ENCODE assay signal across 22 mouse cellular contexts in the genomic region with DNA sequence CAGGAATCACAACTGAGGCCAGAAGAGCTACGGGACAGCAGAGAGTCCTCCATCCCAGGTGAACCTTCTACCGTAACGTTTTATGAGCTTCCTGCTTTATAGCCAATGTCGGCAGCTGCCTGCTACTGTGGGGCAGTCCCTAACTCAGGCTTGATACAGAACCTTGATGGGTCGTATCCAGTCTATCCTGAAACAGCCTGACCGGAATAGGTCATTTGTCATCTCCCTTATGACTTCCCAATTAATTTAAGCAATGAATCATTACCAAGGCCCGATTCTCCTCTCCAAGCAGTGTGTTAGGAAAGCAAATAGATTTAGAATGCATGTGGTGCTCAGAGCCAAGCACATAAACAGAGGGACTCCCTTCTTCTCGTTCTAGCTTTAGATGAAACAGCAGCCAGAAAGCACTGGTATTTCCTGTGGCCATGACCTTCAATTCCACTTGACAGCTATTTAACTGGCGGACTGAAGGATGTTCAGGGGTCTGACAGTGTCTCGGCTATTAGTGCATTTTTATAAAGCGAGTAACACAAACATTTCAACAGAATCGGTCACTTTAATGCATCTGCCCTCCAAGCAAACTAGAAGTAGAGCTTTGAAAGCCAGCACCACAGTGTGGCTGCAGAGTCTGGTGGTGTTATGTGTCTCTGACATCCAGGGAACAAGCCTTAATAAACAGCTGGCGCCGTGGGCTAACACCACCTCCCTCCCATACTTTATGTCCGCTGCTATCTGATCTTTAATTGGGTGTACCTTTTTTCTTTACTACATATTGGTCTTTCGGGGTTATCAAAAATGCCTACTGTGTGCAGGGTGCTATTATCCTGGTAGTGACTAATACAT.
DNase-seq lines count a peak whose midpoint lies in the region; ATAC-seq and TF ChIP-seq lines count a peak whose summit lies in the region.
"Had no signal": no experiment of that assay in that cellular context is flagged by ENCODE, and none has a peak within 500 bp of the region (broad histone marks: within the 10 kb centered on the region; RNA-seq: fewer than 3 reads in every experiment).

No protein-coding gene starts in this region.

- no peak overlapping the region for H3K27ac ChIP-seq in kidney, embryonic 14.5 days (ENCODE audit: low read depth, low read length)
- H3K27ac ChIP-seq in lung, embryonic 14.5 days (ENCODE audit: low read depth): no peak overlapping the region
- H3K27ac ChIP-seq in stomach, embryonic 14.5 days (ENCODE audit: low read length): peak overlapping the region; percentile 10; the same call in 1 of the 2 replicates
- H3K27ac ChIP-seq in stomach, postnatal 0 days (replicated peaks): no peak overlapping the region
- H3K27ac ChIP-seq: embryonic facial prominence, embryonic 15.5 days; forebrain, embryonic 15.5 days; hindbrain, embryonic 10.5 days; limb, embryonic 15.5 days; liver, embryonic 15.5 days; midbrain, embryonic 13.5 days had no signal

- 0 out of 2 replicates have a peak, but pooled peaks cover 4% of the 10 kb centered on the region for H3K4me1 ChIP-seq in kidney, embryonic 14.5 days (ENCODE audit: control insufficient read depth, insufficient read depth, low read length)
- H3K4me1 ChIP-seq in lung, embryonic 14.5 days (ENCODE audit: insufficient read depth): 0 out of 2 replicates have a peak, but pooled peaks cover 7% of the 10 kb centered on the region
- 0 out of 2 replicates have a peak, but pooled peaks cover 6% of the 10 kb centered on the region for H3K4me1 ChIP-seq in stomach, embryonic 14.5 days (ENCODE audit: control insufficient read depth, insufficient read depth, low read length)
- no peaks in the 10 kb centered on the region for H3K4me1 ChIP-seq in stomach, postnatal 0 days (replicated peaks; ENCODE audit: control insufficient read depth, insufficient read depth)
- H3K4me1 ChIP-seq: embryonic facial prominence, embryonic 15.5 days; liver, embryonic 15.5 days had no signal

- 31% methylated on average over 16 of the region's 16 CpGs for WGBS in kidney, embryonic 14.5 days
- WGBS in lung, embryonic 14.5 days: 35% methylated on average over 16 of the region's 16 CpGs
- 29% methylated on average over 16 of the region's 16 CpGs for WGBS in stomach, embryonic 14.5 days
- 39% methylated on average over 16 of the region's 16 CpGs for WGBS in stomach, postnatal 0 days

- no peaks in the 10 kb centered on the region for H3K36me3 ChIP-seq in kidney, embryonic 14.5 days (ENCODE audit: control insufficient read depth, insufficient read depth, low read length)
- H3K36me3 ChIP-seq in lung, embryonic 14.5 days (ENCODE audit: insufficient read depth): no peaks in the 10 kb centered on the region
- H3K36me3 ChIP-seq in stomach, embryonic 14.5 days (ENCODE audit: control insufficient read depth, insufficient read depth, low read length): no peaks in the 10 kb centered on the region
- no peaks in the 10 kb centered on the region for H3K36me3 ChIP-seq in stomach, postnatal 0 days (ENCODE audit: control insufficient read depth, insufficient read depth, low read length)
- H3K36me3 ChIP-seq: embryonic facial prominence, embryonic 15.5 days; forebrain, embryonic 15.5 days; hindbrain, embryonic 10.5 days; limb, embryonic 15.5 days; liver, embryonic 15.5 days; midbrain, embryonic 13.5 days had no signal

- H3K9ac ChIP-seq in kidney, embryonic 14.5 days (ENCODE audit: low read depth, low read length): no peak overlapping the region
- H3K9ac ChIP-seq in lung, embryonic 14.5 days: no peak overlapping the region
- no peak overlapping the region for H3K9ac ChIP-seq in stomach, embryonic 14.5 days (replicated peaks; ENCODE audit: low read depth, low read length)
- no peak overlapping the region for H3K9ac ChIP-seq in stomach, postnatal 0 days (ENCODE audit: low read length)
- H3K9ac ChIP-seq: embryonic facial prominence, embryonic 15.5 days; forebrain, embryonic 15.5 days; limb, embryonic 15.5 days; liver, embryonic 15.5 days; midbrain, embryonic 13.5 days had no signal

- no peak for DNase-seq in kidney, adult 11 months
- DNase-seq in lung, embryonic 14.5 days: peak; percentile 67
- DNase-seq in lung, postnatal 36 days: no peak
- no peak for DNase-seq in stomach, postnatal 0 days (ENCODE audit: low spot score)
- DNase-seq in frontal cortex, postnatal 10 days (ENCODE audit: low spot score in 2 of 2): no peak
- DNase-seq: adrenal gland, postnatal 25 days; cerebellum, adult 9-10 months; gastrocnemius, postnatal 10 days; heart, postnatal 10 days; layer of hippocampus, postnatal 36 days; thymus, postnatal 14 days had no signal

- ATAC-seq in kidney, embryonic 14.5 days (ENCODE audit: low FRiP score, low TSS enrichment): peak; percentile 49; the same call in 1 of the 2 replicates
- peak; percentile 79; the same call in 1 of the 2 replicates for ATAC-seq in lung, embryonic 14.5 days (ENCODE audit: insufficient read depth)
- ATAC-seq in stomach, embryonic 14.5 days (ENCODE audit: insufficient number of reproducible peaks, insufficient read depth, low FRiP score, low read depth): peak; percentile 63; the same call in 1 of the 2 replicates
- ATAC-seq in stomach, postnatal 0 days (ENCODE audit: low FRiP score, low TSS enrichment): no peak
- ATAC-seq: CD4-positive, CD25-positive, alpha-beta regulatory T cell, adult 4 months; forebrain, embryonic 15.5 days; intestine, postnatal 0 days; midbrain, embryonic 13.5 days had no signal

- TF ChIP-seq EP300 in stomach, postnatal 0 days (optimal IDR thresholded peaks at IDR 0.05): no peak

- H3K4me2 ChIP-seq in kidney, embryonic 14.5 days (replicated peaks; ENCODE audit: low read depth, low read length): no peak overlapping the region
- no peak overlapping the region for H3K4me2 ChIP-seq in lung, embryonic 14.5 days
- 0 out of 2 replicates have a peak overlapping the region, but pooled peaks have one; percentile 7 for H3K4me2 ChIP-seq in stomach, embryonic 14.5 days (replicated peaks; ENCODE audit: low read depth, low read length)
- H3K4me2 ChIP-seq in stomach, postnatal 0 days (replicated peaks; ENCODE audit: low read depth): no peak overlapping the region
- H3K4me2 ChIP-seq: embryonic facial prominence, embryonic 15.5 days; forebrain, embryonic 15.5 days; heart, embryonic 11.5 days; limb, embryonic 15.5 days; liver, embryonic 15.5 days; midbrain, embryonic 13.5 days had no signal

- no peak for TF ChIP-seq CTCF in lung, embryonic 14.5 days (IDR thresholded peaks at IDR 0.05; ENCODE audit: low read depth)
- TF ChIP-seq CTCF in stomach, postnatal 0 days (IDR thresholded peaks at IDR 0.05; ENCODE audit: low read depth): no peak

- no peak overlapping the region for H3K4me3 ChIP-seq in kidney, embryonic 14.5 days (ENCODE audit: low read length)
- no peak overlapping the region for H3K4me3 ChIP-seq in lung, embryonic 14.5 days (ENCODE audit: low read depth, low read length)
- H3K4me3 ChIP-seq in stomach, embryonic 14.5 days (ENCODE audit: low read depth, low read length): no peak overlapping the region
- no peak overlapping the region for H3K4me3 ChIP-seq in stomach, postnatal 0 days (ENCODE audit: low read depth, low read length)
- H3K4me3 ChIP-seq: embryonic facial prominence, embryonic 15.5 days; forebrain, embryonic 15.5 days; hindbrain, embryonic 10.5 days; limb, embryonic 15.5 days; liver, embryonic 15.5 days; midbrain, embryonic 13.5 days had no signal

- no peaks in the 10 kb centered on the region for H3K9me3 ChIP-seq in kidney, embryonic 14.5 days (ENCODE audit: control insufficient read depth, low read length)
- no peaks in the 10 kb centered on the region for H3K9me3 ChIP-seq in lung, embryonic 14.5 days (ENCODE audit: low read depth, low read length)
- no peaks in the 10 kb centered on the region for H3K9me3 ChIP-seq in stomach, embryonic 14.5 days (ENCODE audit: control insufficient read depth, low read depth, low read length)
- no peaks in the 10 kb centered on the region for H3K9me3 ChIP-seq in stomach, postnatal 0 days (ENCODE audit: control insufficient read depth, low read length)
- H3K9me3 ChIP-seq: embryonic facial prominence, embryonic 15.5 days; forebrain, embryonic 15.5 days; hindbrain, embryonic 10.5 days; limb, embryonic 15.5 days; liver, embryonic 15.5 days; midbrain, embryonic 13.5 days had no signal

- H3K27me3 ChIP-seq in kidney, embryonic 14.5 days (ENCODE audit: control insufficient read depth, insufficient read depth, low read length): no peaks in the 10 kb centered on the region
- no peaks in the 10 kb centered on the region for H3K27me3 ChIP-seq in lung, embryonic 14.5 days (ENCODE audit: insufficient read depth, low read length)
- no peaks in the 10 kb centered on the region for H3K27me3 ChIP-seq in stomach, embryonic 14.5 days (ENCODE audit: control insufficient read depth, insufficient read depth, low read length)
- no peaks in the 10 kb centered on the region for H3K27me3 ChIP-seq in stomach, postnatal 0 days (ENCODE audit: control insufficient read depth, insufficient read depth, low read length)
- H3K27me3 ChIP-seq: embryonic facial prominence, embryonic 15.5 days; forebrain, embryonic 15.5 days; liver, embryonic 15.5 days had no signal
